Mouse (Mus musculus): Measurements from ENCODE around the gene Nos1ap.

The Nos1ap gene

DNA sequence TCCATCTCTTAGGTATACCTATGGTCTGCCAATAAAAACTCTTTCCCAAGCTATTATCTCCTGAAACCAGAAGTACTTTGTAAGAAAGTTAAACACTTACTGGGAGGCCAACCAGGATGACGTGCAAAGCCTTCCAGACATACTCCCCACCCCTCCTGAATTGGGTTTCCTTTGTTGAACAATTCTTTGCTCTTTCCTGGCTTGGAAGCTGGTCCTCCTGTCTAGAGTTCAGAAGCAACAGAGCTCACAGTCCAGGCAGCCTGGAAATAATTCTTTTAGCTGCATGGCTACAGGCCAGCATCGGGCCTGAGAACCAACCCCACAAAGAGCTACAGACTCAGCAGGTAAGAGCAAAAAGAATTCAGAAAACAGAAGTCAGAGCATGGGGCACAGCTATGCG, 243.4 kb downstream of the Nos1ap start:
- DNase-seq: no peak

DNA sequence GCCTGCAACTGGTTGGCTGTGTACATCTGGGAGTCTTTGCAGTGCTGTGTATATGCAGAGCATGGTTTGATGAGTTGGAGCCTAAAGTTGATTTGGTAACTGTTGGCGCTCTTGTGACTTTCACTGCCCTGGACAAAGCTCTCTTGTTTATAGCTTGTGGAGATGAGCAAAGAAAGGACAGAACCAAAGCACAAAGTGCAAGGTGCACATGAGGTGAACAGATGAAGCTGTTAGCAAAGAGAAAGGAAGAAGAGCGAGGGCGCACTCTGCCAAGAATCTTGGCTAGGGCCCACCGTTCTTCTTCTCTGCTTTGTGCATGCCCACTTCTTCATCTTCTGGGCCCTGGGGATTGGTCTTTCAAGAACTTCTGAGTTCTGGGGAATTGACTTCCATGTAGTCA, 245.8 kb downstream of the Nos1ap start:
- no peak for DNase-seq

DNA sequence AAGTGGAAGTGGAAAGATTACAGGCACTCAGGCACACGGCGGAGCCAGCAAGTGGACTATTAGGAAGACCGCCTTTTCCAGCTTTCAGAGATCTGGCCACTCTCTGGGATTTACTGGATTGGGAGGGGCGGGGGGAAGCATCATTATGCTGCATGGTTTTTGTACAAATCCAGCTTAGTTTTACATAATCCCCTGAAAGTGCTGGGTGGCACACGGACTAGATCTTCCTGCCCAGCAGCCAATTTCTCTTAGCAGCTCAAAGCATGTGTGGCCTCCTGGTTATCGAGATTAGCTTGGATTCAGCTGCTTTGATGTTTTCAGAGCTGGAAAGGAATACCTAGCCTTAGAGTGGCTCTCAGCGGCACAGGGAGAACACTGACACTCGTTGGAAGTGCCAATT, 246.6 kb downstream of the Nos1ap start:
- no peak for DNase-seq

DNA sequence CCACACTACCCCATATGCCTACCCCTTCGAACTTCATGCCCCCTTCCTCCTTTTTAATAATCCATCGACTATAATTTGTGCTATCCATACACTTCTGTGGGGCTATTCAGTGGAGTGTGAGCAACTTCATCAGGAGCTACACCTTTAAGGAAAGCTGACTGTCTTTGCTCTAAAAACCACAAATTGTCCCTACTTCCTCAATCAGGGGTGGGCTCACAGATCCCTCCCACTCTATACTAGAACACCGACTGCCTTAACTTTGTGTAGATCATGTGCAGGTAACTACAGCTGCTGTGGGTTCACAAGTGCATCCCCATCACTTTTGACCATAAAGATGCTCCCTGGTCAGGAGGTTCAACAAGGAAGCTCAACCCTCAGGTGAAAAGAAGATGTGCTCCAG, 249.7 kb downstream of the Nos1ap start:
- DNase-seq: no peak

DNA sequence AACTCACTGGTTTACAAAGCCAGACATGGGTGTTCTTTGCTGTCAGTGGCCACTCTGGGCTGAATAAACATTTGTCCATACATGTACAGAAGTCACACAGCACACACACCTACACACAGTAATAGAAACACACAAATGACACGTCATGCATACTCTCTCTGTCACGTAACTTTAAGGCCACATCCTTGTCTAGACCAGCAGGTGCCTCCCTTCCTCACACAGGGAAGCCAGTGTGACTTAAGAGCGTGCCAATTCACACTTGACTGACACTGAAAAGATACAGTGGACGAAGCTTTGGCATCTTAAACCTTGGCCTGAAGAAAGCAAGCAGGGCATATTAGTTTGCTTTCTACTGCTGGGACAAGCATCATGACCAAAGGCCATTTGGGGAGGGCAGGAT, 256.9 kb downstream of the Nos1ap start:
- DNase-seq: no peak

DNA sequence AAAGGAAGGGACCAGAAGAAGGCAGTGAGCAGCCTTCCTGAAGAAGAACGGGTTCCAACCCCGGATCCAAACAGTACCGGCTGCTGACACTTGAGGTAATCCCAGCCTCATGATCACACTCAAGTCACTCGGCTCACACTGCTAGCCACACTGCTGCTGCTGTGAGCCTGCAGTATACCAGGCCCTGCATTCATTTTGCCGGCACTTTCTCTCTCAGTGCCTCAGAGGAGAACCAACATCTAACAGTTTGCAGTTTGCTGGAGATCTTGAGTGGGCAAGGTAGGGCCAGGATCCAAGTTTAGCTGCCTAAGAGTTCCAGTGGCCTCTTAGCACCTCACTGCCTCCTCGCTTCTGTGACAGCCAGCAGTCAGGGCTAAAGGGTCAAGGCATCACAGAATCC, 257.7 kb downstream of the Nos1ap start:
- no peak for DNase-seq

DNA sequence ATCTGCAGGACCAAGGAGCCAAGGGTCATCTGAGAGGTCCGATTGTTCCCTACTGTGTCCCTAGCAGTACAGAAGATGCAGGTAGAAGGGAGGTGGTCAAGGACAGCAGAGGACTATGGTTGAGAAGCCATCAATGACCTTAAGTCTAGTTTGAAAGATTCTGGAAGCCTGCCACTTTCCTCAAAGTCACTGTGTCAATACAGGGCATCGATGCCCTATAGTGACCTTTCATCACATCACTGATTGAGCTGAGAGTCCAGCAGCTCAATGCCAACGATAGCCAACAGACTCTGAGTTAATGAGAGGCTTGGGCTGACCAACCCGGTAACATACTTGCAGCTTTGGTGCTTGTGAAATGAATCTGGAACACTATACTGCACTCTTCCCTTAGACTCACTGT, 264.4 kb downstream of the Nos1ap start:
- DNase-seq: no peak

DNA sequence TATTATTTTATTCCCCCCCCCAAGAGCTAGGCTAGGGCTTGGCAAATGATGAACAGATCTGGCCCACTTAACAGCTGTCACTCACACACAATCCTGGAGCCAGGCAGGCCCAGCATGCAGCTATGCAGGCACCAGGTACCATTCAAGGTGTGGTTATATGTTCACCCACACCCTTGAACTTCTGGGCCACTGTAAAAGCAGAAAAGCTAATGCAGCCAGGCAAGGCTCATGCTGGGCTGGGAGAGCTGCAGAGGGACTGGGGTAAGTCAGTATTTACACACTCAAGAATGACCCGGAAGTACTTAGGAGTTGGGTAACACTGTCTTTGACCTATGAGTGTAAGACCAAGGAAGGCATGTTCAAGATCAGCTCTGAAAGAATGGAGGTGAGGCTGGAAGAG, 265.3 kb downstream of the Nos1ap start:
- DNase-seq: no peak

DNA sequence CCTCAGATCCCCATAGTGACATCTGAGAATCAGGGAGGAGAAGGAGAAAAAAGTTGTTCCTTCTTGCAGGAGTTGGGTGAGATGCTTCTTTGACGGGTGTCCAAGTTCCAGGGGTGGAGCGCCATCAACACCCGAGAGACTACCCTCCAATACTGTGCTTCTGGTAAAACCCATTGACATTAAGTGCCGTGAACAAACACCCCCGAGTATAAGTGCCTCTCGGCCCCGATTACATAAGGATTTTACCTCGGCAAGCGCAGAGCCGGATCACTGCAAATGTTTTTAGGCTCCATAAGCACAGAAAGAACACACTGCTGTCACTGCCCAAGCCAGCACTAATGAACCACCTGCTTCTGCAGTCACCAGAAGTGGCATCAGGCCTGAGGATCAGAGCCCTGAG, 266.7 kb downstream of the Nos1ap start:
- no peak for DNase-seq

DNA sequence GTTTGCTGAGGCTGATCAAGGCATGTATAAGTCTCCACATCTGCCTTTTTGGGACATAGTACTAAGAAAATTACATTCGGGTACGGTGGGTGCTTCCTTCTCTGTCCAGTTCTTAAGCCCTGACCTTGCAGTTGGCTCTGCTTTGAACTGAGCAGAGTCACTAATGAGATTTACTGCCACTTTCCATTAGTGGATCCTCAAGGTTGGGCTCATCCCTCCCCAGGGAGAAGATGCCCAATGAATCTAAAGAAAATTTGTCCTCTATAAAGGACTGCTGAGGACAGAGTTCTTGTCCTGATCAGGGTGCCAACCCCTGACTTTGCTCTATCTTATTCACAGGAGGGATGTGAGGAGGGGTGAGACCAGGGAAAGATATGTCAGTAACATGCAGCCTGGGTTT, 267.6 kb downstream of the Nos1ap start:
- DNase-seq: no peak

DNA sequence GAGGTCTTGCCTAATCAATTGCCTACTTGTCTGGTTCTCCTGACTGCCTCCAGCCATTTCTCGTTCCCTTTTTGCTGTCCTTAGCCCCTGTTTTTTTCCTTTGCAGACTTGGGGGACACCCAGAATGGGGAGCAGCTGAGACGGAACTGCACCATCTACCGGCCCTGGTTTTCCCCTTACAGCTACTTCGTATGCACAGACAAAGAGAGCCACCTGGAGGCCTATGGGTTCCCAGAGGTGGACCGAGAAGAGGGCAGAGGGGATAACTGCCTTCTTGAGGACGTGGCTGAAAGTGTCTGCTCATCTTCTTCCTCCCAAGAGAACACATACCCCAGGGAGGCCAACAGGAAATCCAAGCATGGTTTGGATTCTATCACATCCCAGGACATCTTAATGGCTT, 278.2 kb downstream of the Nos1ap start:
- DNase-seq: no peak

DNA sequence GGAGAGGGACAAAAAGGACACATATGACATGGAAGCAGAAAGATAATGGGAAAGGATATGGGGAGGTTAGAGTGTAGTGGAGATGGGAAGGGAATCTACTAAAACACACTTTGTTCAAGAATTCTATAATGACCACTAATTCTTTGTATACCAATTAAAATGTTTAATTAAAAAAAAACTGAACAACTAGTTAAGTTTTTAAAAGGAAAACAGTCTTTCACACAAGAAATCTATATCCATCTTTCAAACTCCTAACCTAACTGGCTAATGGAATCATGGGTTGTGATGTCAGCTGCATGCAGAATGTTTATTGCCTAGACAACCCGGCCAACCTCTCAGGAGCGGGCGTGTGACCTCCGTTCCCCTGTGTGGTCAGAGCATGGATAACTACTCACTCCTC, 281.2 kb downstream of the Nos1ap start, which contains the start of gene Spata46:
TSS of gene Spata46 (plus strand) at position 301 of the 400 bp plus-strand sequence.
- DNase-seq: no peak

DNA sequence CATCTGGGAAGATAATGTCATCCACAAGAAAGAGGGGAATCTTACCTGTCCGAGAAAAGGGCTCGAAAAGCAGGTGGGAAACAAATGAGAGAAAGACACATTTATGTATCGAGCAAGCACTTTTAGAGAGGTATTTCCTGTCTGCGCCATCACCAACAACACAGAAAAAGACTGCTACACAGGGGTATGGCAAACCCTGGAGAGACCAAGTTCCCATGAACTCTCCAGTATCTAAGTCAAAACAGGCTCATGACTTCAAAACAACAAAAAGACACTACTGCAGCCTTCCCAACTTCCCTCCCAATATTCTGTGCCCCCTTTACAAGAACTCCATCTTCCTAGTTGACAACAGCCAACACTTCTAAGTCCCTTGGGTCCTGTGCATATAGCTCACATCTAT, 283.4 kb downstream of the Nos1ap start, which contains the start of gene Gm7694:
TSS of gene Gm7694 (minus strand) at position 101 of the 400 bp plus-strand sequence.
- no peak for DNase-seq

DNA sequence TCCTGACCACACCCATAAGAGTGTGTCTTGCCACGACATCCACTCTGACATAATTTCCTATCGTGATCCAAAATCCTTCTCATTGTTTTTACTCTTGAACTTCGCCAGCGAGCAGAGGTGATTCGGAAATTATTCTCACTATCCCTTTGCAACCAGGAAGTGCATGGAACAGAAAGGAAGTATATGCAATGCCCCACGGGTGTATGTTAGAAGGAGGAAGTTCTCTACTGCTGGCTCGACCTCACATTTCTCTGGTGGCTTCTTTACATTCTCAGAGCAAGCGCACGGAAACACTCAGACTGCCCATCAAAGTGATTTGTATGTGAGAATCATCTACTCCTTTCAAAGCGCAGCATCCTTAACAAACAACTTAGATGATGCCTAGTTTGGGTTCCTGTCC, 284.7 kb downstream of the Nos1ap start:
- no peak for DNase-seq

DNA sequence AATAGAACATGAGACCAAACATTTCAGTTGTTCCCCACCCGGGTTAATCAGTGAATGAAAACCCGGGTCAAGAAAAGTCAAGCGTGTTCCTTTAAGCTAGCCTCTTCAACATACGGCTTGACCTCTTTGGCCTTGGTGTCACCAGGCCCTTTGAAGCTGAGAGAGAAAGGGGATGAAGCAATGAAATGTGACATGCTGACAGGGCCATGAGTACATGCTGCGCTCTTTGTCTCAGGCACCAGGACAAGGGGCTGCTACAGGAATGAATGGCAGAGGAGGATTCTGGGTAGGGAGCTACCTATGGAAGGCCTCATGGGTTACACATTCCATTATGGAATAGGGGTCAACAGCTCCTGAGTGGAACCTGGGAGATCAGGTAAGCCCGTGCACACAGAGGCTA, 286.6 kb downstream of the Nos1ap start:
- no peak for DNase-seq

DNA sequence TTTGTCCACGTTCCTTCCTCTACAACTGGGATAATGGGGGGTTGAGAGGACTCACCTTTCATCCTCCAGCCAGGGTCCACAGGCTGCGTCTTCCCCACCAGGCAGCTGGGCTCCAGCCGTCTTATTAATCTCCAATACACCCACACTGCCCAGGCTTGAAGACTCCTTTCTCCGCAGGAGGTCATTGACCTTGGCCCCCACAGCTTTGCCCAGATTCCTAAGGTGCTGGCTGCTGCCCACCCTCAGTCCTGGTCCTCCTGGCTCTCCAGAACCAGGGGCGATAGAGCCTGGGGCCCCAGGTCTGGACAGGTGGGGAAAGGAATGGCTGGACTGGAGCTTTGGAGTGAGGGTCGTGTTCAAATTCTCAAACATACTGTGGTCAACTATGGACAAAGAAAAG, 287.2 kb downstream of the Nos1ap start:
- no peak for DNase-seq

DNA sequence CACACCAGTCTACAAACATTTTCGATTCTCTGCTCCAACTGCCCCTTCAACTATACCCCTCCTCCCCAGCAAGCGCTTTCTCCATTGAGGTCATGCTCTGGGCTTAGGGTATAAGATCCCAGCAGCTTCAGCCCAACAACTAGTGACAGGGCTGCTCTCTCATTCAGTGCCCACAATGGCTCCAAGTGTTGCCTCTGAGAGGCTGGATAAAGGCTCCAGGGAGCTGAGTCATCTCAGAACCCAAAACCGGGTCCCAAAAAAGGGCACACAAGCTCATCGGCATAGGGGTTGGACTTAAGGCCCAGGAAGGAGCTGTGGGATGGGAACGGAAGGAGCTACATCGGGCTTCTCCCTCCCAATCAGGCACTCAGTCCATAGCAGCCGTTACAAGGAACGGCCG, 288.0 kb downstream of the Nos1ap start:
- no peak for DNase-seq

DNA sequence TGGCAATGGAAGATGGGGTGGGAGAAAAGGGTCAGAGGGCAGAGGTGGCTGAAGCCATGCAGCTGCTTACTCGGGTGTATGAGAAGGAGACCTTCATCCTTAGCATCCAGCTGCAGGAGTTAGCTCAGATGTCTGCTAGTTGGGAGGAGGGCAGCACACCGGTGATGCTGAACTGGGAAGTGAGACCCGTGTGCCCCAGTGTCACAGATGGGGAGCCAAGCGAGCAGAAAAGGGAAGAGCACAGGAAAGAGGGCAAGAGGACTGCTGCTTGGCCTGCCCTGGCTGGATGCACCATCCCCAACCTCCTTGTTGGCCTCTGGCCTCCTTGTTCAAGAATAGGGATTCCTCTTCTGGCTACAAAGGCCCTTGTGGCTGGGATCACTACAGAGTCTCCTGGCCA, 290.2 kb downstream of the Nos1ap start:
- no peak for DNase-seq

DNA sequence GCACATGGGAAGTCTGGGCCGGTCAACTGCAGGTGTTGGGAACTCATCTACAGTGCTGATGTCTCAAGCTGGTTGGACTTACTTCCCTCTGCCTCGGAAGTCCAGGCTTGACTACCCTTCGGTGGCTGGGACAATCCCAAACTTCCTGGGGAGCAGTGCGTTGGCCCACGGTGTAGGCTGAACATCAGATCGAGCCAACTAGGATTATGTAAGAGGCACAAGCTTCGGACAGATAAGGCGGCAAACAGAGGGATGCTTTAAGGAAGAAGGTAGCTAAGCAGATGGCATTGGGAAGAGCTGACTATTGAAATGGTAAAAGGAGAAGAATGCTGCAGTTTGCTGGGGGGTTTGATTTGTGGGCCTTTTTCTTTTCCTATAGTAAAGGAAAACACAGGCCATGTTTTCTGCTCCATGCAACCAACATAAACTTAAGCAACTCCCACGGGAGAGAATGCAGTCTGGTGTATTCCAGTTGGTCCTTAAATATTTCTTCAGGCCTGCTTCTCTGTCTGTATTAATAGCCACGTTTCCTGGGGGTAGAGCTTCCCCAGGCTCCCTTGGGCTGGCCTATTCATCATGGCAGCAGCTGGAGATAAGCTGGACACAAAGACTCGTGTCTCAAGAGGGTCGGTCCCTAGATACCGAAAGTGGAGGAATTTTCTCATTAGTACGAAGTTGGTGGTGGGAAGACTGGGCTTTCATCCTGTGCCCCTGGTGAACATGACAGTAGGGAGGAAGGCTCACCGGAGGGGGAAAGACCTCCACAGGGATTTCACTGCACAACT, 294.7 kb downstream of the Nos1ap start:
- DNase-seq: no peak

DNA sequence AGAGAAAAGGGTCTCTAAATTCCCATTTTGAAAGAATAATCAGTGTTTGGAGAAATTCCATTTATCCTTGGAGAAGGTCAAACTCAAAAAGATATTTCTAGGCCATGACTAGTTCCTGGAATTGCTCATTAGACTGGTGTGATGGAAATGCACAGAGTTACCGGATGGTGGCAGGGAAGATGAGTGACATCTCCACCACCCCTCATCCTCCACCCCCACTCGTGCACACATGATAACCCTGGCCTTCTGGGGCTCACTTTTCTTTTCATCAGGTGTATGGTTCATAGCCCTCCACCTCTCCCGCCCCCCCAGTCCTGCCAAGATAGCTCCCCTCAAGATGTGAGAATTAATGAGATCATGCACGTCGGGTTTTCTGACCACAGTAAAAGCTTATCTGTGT, 296.4 kb downstream of the Nos1ap start:
- no peak for DNase-seq

DNA sequence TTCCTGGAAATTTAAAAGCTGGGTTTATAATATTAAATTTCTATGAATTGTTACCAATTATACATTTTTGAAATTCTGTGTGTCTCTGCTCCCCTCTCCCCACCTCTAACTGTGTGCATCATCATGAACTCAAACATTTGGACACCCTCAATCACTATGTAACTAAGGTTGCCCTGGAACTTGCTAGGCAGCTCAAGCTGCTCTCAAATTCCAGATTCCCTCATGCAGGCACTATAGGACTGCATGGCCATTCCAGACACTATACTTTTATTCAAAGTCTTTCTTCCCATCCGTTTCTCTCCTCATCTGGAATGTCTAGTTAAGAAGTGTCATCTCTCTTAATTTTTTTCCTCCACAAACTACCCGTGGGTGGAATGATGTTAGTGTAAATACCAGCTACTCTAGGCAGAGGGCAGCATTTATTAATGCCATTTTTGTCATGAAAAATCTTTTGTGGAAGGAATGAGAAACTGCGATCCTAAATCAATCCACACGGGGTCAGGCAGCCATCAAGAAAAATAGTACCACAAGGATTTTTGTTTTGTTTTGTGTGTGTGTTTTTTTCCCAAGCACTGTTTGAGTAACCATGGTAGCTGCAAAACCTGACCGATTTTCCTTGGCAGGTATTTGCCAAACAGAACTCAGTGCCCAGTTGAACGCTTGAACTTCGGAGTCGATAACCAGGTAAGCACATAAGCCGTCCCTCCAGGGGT, 297.3 kb downstream of the Nos1ap start:
- peak; percentile 23 for DNase-seq

DNA sequence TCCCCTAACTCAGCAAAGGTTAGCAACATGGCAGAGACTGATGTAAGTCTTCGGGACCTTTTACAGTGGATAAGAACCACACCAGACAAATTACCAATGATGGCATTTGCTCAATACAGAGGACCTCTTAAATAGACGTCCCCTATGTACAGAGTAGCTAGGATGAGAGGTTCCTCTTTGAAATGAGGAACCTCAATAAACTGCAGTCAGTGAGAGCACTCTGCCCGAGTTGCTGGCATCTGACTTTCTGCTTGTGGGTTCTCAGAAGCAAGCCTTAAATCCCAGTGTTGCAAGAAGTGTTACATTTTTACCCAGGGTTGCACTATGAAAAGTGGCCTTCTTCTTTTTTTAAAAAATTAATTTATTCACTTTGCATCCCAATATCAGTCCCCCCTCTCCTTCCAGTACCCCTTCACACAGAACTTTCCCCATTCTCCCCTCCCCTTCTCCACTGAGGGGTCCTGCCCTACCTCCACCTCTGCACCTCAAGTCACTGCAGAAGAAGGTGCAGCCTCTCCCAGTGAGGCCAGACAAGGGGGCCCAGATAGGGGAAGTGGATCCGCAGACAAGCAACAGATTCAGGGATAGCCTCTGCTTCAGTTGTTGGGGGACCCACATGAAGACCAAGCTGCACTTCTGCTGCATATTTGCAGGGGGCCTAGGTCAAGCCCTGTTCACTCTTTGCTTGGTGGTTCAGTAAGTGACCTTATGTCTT, 307.1 kb downstream of the Nos1ap start:
- no peak for DNase-seq

DNA sequence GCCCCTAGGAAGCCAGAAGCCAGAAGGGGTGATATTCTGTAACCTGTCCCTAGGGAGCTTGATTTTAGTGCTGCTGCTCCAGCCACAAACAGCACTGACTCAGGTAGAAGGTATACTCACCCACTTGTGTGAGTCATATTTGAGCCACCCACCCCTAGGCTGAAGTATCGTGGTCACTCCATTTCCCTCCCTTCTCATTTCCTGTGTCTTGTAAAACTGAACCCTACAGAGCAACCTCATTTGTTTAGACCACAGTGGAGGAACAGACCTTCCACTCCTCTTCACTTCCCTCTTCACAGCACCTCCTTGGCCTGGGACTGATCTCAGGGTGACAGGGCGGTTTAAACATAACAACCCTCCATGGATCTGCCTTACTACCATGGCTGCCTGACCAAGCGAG, 312.6 kb downstream of the Nos1ap start, which contains the start of gene Sh2d1b1:
TSS of gene Sh2d1b1 (plus strand) at position 305 of the 400 bp plus-strand sequence.
- no peak for DNase-seq

DNA sequence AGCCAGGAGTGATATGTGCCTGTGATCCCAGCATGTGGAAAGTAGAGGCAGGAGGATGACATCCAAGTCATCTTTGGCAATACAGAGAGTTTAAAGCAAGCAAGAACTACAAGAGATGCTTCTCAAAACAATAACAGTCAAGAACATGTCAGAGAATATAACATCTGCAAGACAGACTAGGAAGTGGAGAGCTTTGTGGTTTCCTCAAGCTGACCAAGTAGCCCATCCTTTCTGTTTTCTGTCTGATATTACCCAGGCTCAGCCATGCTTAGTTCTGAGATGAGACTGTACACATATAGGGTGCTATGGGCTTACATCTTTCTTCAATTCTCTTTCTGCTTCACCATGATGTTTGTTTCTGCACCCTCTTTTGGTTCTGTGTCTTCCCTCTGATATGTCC, 316.4 kb downstream of the Nos1ap start:
- no peak for DNase-seq
